Mouse (Mus musculus) embryo, embryonic 10 days (tissue): ENCODE results near the gene Comt.

ENCODE experiments used
- DNase-seq: peaks from one replicate; pipeline ENCODE4 v3.0.0-alpha.2; 2015; ENCODE audit warnings: low spot score

The Comt gene

DNA sequence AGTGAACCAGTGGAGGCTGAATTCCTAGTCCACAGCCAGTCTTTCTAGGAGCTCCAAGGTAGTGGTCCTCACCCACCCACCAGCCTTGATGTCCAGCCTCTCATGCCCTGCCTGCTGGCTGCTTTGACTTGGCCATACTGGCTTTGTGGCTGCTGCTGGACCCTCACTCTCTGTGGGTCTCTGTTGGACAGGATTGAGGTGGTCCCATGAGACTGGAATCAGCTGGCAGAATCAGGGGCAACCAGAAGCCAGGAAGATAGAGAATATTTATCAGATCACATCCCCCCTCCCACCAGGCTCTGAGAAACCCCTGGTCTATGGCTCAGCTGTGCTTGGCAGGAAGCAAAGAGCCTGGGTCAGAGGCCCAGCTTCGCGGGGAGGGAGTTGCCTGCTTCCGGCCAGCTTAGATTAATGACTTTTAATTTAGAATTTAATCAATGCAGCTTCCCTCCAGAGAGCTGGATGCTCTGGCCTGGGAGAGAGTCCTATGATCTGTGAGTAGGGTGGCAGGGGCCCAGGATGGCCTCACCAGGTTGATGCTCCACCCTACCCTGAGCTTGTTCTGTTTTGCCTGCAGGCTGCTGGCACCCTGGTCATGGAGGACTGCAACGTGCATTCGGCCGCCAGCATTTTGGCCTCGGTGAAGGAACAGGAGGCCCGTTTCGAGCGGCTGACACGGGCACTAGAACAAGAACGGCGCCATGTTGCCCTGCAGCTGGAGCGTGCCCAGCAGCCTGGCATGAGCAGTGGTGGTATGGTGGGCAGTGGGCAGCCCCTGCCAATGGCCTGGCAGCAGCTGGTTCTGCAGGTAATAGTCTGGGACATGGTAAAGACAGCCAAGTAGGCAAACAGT, 37.8 kb downstream of the Comt start:
- DNase-seq = no peak

DNA sequence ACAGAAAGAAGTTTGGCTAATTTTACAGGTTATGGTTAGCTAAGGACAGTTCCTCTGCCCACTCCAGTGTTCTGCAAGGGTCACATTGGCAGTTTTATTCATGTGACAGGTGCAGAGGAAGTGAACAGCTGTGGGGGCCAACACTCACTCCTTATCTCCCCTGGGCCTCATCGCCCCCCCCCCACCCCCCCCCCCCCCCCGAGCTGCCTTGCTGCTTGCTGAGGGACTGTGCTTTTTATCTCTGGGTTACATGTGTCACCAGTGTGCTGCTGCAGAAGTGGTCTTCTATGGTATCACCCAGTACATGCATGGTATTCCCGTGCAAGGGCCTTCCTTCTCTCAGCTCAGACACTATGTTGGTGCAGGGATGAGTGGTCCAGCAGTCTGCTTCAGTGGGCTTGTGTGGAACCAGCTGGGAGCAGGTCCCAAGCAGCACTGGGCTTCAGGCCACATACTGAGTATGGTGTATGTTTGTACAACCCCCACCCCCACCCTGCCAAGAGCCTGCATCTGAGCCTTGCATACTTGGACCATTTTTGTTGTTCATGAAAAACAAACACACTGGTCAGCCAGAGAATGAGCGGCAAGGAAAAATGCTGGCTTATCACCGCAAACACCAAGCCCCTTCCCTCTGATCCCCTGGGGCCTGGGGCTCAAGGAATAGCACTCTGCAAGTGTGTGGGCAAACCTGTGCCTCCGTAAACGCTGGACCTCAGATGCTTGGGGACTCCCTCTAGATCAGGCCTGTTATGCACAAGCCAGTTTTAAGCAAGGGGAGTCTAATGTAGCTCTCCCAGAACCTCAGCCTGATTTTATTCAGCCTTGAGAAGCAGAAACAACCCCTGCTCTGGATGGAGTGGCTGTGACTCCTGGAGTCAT, 38.7 kb downstream of the Comt start:
- no peak for DNase-seq

DNA sequence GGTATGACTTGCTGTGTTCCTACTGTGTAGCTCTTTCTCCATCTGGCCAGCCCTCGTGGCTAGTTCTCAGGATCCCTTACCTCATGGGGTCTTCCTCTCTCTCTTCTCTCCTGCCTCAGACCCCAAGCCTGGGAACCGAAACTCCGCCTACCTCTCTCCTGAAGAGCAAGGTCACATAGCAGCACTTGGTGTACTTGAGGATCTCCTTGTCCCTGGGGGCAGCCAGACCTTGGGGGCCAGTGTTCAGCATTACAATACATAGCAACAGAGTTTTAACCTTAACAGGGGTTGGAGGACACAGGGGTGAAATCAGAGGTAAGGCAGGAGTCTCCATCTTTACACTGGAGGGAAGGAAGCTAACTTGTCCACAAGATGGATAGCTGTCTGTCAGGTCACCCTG, 39.7 kb downstream of the Comt start:
- no peak for DNase-seq

DNA sequence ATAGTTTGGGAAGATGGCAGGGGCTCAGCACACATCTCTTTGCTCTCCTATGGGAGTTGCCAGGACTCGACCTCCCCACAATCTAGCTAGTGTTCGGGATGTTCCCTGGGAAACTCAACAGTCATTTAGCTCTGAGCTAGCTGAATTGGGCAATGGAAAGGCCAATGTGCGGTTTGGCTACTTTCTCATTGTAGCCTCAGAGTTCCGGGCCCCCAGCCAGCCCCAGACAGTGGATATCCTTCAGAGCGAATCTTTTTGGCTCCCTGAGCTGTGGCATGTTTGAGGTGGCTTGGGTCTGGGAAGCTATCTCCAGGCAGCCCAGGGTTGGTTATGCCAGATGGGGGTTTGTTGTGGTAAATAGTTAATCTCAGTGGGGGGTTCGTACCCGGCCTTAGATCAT, 40.2 kb downstream of the Comt start:
- no peak for DNase-seq

DNA sequence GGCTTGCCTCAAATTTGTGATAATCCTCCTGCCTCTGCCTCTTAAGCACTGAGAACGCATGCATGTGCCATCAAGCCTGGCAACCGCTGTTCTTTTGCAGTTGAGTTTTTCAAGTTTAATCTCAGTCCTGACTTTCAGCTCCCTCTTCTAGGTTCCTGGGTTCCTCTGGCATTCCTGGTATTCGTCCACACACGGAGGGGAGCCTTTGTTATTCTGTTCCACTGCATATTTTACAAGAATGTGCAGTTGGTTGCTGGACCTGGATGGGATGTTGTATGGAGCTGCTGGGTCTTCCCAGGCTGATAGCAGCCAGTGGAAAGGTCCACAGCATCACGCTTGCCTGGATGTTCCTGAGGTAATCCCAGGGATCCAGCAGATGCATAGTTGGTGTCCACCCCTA, 41.2 kb downstream of the Comt start:
- no peak for DNase-seq

DNA sequence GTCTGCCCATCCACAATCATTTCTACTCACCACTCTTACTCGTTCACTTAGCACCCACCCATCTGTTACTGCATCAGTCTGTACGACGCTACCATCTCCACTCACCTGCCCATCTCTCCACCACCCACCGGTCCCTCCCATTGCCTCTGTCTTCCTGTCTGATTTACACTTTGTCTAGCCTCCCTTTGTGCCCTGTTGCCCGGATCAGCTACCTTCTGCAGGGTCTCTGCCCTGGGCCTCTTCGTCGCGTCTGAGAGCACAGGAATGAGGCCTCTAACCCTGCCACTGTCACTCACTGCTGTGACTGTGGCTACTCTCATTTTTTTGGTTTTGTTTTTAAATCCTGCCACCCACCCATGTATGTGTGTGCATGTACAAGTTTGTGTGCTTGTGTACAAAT, 42.0 kb downstream of the Comt start:
- DNase-seq = no peak

DNA sequence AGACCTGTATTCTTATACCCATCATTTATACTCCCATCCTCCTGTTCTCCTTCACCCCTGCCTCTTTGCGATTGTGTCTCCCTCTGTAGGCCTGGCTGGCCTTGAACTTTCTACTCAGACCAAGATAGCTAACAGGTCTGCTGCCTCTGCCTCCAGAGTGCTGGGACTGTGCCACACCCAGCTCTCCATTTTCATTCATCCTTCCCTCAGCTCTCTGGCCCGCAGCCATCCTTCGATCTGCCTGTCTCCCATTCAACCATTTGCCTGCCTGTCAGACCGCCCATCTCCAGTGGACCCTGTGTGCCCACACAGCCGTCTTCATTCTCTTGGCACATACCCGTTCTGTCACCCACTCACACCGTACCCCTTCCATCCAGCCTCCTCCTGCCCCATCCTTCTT, 42.4 kb downstream of the Comt start:
- DNase-seq = no peak

DNA sequence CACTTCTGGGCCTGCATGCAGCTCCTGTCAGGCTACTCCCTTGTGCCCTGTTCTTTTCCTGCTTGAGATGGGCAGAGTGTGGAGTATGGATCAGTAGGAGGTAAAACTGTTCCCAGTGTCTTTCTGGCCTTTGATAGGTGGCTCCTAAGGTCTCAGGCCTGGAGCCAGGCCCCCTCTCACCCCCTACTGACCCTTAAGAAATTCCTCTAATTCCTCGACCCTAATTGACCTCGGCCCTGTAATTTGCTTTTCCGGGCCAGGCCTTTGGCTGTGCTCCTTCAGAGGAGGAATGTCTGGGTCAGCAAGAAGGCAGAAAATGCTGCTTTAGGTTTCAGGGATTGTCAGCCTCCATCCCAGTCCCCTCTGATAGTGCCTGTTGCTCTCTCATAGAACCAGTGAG, 42.9 kb downstream of the Comt start:
- DNase-seq = peak; percentile 75

DNA sequence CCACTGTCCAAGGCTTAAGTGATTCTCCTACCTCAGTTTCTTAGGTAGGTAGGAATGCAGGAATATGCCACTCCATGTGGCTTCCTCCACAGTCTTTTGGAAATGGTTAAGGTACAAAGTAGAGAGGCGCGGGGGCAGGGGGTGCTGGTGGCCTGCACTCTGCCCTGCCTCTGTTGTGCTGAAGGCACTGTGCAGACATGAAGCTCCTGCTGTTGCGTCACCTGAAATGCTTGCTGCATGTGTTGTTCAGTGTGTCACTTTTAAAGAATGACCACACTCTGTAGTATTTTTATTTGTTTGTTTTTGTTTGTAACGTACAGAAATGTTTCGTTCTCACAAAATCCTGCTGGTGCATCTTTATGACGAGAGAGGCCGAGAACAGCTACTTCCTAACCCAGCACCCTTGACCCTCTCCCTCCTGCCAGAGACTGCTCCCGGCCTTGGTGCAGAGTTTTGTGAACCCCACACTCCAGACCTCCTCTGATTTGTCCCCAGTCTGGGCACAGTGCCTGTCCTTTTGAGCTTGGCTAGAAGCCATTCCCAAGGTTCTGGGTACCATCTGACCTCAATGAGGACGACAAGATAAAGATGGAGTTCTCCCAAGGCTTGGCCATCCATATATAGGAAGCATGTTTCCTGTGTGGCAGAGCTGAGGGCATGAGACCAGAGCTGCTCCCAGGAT, 43.5 kb downstream of the Comt start:
- no peak for DNase-seq

DNA sequence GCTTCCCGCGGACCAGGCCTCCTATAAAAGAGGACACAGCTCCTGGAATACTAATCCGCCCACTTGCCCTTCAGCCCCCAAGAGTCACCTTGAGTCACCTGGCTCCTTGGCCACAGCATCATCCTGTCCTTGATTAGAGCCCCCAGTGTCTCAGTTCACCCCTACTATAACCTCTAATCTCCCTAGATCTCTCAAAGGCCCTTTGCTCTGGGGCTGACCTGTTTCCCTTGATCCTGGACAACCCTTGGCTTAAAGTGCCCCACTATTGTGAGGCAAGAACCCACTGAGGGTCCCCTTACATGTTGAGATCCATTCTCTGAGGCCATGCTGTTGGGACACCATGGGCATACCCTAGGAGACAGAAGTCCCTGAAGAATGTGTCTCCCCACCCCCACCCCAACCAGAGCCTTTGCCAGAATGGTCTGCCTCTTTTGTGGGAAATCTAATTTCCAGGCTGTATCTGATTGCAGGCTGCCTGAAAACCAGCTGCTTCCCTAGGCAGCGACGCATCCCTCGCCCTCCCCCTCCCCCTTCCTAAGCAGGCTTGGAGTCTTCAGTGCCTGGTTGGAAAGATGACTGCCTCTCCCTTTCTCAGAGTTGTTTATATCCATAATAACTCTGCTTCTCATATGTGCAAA, 44.9 kb downstream of the Comt start:
- peak; percentile 69 for DNase-seq

DNA sequence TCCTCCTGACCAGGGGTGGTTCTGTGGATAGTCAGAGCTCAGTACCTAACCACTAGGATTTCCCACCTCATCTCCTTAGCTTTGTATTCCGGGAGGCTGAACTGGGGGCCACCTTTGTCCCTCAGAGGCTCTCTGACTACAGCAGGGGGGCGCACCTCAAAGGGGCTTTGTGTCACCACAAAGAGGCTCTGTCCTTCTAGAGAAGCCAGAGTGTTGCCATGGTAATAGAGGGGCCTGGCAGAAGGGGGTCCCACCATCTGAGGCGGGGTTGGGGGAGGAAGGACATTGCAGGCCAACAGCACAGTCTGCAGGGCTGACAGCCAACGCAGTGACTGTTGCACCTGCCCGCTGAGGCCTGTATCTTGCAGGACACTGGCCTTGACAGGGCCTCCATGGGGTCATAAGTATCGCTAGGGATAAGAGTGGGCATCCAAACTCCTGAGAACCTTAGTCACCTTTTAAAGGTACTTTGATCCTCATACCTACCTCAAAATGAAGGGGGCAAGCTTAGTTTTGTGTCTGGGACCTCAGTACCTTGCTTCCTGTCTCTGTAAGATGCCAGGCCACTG, 46.1 kb downstream of the Comt start:
- peak; percentile 85 for DNase-seq

DNA sequence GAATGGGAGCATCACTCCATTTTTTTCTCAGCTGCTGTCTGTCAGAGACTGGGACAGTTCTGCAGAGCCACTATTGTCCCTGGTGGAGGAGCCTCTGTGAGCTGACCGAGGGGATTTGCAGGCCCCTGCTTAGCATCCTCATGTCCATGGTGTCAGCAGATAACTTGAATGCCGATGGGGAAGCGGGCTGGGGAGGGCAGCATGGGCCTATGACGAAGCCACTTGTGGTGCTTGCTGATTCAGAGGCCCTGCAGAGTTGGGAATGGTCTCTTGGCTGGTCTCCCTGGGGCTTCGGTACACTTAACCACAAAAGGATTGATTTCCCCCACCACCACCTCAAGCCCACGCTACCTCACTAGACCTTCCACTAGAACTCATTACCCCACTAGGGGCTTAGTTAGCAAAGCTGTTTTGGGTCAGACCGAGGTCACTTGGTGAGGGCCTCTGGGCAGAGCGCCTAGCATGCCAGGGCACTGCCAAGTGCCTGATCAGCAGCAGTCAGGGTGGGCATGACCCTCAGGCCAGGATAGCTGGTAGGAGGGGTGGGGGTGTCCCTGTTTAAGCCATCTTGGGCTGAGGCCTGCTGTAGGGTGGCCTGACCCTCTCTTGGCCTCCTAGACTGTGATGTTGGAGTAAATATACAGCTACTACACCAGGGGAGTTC, 47.2 kb downstream of the Comt start:
- no peak for DNase-seq

DNA sequence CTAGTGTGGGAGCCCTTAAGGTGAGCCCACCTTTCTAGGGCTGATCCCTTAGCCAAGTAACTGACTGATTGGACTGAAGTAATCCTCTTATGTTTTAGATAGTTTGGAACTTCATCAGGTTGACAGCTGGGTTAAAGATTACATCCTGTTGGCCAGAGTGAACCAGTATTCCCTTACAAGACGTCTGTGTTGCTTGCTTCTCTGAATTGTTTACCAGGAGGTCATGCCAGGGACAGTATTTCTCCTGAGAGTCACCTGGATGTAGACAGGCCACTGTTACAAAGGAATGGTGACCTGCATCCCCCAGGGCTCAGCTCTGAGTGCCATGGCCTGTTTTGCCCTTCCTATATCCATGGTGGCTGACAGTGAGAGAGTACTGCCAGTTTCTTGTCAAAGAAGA, 48.2 kb downstream of the Comt start:
- no peak for DNase-seq

DNA sequence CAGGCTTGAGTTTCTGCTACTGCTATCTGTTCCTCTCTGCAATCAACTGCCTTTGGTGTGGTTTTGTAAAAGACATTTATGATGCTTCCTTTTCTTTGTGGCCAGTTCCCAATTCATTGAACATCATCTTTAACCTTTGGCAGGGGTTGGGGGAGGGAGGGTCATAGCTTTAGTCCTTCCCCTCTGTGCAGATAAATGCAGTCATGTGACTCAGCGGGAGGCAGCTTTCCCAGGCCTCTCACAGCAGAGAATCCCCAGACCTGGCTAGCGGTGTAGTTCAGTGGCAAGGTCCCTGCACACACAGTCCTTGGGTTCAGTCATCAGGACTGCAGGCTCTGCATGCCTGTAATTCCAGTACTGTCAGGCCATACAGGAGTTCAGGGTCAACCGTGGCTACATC, 49.4 kb downstream of the Comt start:
- DNase-seq = peak; percentile 56

DNA sequence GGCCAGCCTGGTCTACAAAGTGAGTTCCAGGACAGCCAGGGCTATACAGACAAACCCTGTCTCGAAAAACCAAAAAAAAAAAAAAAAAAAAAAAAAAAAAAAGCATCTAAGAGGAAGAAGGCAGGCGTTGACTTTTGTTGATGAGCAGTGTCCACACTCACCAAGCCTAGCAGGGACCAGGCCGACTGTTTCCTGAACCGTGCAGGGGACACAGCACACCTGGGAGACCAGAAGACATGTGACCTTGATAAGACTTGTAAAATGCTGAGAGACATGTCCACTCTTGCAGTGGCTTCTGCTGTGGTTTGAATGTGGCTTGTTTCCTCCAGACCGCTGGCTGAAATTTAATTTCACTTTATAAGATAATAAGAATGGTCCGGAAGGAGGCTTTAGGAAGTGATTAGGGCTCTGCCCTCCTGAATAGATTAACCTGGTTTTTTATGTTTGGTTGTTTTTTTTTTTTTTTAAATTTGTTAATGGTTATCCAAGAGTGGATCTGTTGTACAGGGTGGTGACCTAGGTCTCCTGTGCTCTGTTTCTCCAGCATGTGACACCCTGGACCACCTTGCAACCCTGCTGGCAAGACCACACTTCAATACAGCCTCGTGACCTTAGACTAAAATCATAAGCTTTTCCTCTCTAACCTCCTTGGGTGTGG, 50.2 kb downstream of the Comt start:
- no peak for DNase-seq

DNA sequence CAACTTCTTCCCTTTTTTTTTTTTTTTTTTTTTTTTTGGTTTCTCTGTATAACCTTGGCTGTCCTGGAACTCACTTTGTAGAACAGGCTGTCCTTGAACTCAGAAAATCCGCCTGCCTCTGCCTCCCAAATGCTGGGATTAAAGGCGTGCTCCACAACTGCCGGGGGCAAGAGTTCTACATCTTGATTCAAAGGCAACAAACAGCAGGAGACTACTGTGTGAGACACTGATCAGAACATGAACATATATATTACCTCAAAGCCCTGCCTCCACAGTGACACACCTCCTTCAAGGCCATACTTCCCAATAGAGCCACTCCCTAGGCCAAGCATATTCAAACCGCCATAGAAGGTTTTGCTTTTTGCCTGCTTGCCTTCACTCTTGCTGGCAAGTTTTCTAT, 53.0 kb downstream of the Comt start:
- no peak for DNase-seq

DNA sequence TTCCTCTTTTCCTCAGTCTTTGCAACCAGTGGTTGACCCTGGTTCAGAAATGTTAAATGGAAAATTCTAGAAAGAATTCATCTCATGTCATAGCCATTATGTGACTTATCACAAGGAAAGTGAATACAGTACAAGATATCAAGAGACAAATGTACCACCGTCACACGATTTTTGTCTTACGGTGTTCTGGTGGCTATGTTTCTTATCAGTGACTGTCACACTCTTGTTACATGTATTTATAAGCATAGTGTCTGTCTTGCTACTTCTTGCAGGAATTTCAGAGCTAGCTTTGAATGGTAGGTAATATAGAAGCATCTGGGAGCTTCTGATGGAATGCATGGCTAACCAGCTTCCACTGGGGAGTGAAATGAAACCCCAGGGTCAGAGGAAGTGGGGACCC, 56.5 kb downstream of the Comt start:
- no peak for DNase-seq

DNA sequence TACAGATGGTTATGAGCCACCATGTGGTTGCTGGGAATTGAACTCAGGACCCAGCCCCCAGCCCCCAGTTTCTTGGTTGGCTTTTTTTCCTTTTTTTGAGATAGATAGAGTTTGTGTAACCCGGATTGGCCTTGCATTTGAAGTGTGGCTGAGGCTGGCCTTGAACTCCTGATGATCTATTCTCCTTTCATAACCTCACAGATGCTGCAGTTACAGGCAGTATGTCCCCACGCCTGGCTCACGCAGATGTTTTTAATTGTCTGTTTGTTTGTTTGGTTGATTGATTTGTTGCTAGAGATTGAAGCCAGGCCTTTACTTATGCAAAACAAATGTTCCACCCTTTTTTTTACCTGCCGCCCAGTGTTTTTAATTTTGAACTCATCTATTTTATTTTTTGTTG, 59.8 kb downstream of the Comt start:
- no peak for DNase-seq

DNA sequence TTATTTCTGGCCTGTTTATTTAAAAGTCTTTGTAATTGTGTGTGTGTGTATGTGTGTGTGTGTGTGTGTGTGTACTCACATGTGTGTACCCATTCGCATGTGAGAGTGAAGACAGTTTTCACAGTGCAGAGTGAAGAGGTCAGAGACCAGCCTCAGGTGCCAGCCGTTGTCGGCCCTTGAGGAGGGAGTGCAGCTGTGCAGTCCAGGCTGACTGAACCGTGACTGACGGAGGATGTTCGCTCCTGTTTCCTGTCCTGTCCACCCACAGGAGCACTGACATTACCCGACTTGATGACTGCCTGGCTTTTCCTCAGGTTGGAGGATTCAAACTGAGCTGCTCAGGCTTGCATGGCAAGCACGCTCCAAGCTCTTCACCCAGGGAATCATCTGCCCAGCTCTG, 63.7 kb downstream of the Comt start:
- DNase-seq = no peak

DNA sequence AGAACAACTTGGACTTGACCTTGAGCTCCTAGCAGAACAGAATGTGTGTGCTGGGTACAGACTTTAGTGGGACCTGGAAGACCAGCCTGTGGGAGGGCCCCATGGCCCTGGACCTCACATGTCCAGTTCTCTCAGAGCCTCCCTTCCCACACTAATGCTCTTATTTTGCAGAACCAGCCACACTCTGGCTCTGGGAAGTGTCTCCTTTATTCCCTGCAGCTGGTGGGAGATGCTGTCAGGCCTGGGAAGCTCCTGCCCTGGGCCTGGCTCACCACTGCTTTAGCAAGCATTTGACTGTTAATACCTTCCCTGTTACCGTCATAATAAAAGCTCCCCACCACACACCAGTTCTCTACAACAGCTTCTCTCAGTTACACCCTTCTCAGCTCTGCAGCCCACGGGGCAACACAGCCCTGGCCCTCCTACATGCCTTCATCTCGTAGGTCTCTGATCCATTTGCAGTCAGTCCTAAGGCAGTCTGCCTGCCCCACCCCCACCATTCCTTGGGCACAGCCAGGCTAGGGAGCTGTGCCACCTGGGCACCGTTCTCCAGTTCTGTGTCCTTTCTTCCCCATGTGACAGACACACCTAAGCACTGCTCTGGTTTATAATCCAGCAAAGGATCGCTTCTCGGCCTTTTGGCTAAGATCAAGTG, 66.4 kb downstream of the Comt start:
- DNase-seq = no peak
